ENCODE assay signal across 14 mouse cellular contexts in genomic region chr8:109662328-109662727, GRCm38 (mm10). TPM values are rescaled to one million over a fixed set of nuclear protein-coding genes. Genes with fewer than 3 reads are reported as not detected.
"Had no signal": no experiment of that assay in that cellular context is flagged by ENCODE, and none has a peak within 500 bp of the region (broad histone marks: within the 10 kb centered on the region; RNA-seq: fewer than 3 reads in every experiment).

No protein-coding gene starts in this region.

- DNase-seq: kidney, adult 2 months; kidney, postnatal 10 days; kidney, postnatal 36 days; liver, embryonic 13.5 days; lung, adult 2 months; lung, postnatal 14 days; lung, postnatal 4 days; midbrain, embryonic 14.5 days; right cerebral cortex, adult 18-20 months; right cerebral cortex, postnatal 14 days; right cerebral cortex, postnatal 4 days; thymus, postnatal 25 days had no signal

- ATAC-seq: intestine, postnatal 0 days had no signal

RNA-seq across cellular contexts. Expression of gene Pkd1l3, which starts 48.0 kb away (rescaled TPM):
- total RNA-seq: liver, adult 2 months had no signal
